Mouse (Mus musculus) thymus, postnatal 4 days (tissue): ENCODE results near the gene Smarcb1.
A peak's percentile ranks its signal among the peaks of the same experiment; 100 is the strongest.

ENCODE experiments used
- DNase-seq: peaks from one replicate; pipeline ENCODE4 v3.0.0; 2021

Smarcb1 gene

DNA sequence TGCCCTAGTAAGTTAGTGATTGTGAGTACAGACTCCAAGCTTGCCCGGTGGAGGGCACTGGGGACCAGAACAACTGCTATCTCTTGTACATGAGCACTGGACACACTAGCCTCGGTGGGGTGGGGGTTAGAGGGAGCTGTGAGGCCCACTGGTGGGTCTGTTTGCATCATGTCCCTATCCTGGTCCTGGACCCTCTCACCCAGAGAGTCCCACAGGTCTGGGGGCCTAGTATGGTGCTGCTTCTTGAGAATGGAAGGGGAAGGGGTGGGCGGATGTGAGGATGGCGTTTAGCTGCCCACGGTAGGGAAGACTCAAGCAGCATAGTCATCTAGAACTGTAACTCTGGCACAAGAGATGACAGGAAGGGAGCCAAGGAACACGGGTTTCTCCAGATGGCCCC is 66.6 kb downstream of the Smarcb1 start:
- DNase-seq: no peak

DNA sequence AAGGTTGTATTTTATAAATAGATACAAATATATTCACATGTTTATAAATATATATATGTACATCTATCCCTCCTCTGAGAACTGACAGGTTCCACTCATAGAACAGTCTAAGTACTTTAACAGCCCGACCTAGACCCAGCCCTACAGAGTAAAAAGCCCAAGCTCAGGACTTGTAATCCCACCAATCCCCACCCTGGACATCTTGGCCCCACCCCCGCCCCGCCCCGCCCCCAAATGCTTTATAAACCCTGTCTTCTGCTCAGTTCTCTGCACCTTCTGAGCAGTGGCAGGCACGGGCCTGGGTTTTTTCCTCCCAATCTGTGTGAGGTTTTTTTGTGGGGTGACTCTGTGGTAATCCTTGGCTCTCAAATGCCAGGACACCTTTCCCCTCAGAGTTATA is 67.3 kb downstream of the Smarcb1 start:
- DNase-seq: no peak

DNA sequence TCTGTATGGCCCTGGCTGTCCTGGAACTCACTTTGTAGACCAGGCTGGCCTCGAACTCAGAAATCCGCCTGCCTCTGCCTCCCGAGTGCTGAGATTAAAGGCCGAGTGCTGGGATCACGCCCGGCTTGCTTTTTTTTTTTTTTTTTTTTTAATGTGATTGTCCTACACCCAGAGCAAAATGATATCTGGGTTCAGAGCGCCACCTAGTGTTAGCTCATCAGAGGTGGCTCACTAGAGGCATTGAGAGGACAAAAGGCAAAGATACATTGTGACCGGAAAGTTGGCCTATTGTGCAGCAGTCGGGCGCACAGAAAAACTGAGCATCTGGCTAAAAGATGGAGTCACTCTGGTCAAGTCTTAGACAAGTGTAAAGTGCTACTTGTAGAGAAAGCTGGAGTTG is 68.0 kb downstream of the Smarcb1 start:
- DNase-seq: peak; percentile 90

DNA sequence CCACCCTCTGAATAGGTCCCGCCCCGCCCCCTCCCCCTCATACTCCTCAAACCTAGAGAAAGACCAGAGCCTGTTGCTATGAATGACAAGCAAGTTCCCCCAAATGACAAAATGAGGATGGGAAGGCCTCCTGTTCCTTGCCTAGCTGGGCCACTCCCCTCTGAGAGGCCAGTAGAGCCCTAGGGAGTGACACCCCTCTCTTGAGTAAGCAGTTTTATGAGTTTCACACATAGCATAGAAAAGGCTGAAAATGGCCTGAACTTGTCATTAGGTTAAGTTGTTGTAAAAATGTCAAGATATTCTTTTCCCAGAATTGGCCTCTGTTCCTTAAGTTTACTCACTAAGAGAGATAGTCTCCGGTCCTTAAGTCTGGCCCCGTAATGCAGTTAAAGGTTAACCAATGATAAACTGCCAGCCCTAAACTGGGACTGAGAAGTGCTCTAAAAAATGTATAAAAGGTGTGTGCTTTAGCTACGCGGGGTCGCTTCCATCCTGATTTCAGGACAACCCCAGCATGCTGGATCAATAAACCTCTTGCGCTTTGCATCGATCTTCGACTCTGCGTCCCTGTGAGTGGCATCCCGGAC is 68.8 kb downstream of the Smarcb1 start:
- no peak for DNase-seq

GRCm38 (mm10) chr10:75851681-75852080 is 69.7 kb downstream of the Smarcb1 start:
- DNase-seq: no peak

DNA sequence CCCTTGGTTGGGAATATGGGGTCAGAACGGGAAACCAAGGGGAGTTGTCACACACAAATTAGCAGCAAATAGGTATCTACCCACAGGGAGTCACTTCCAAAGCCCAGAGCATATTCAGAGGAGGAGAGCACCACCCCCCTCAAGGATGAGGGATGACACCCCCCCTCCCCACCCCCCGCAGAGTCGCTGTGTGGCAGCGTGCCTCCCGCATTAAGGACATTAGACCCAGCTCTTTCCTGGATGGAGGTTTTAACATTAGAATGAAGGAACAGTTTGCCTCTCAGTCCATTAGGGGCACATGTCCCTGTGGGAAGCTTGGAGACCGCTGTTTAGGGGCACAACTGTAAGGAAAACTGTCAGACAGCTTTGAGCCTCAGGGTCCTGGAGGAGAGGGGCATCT is 70.3 kb downstream of the Smarcb1 start:
- no peak for DNase-seq

DNA sequence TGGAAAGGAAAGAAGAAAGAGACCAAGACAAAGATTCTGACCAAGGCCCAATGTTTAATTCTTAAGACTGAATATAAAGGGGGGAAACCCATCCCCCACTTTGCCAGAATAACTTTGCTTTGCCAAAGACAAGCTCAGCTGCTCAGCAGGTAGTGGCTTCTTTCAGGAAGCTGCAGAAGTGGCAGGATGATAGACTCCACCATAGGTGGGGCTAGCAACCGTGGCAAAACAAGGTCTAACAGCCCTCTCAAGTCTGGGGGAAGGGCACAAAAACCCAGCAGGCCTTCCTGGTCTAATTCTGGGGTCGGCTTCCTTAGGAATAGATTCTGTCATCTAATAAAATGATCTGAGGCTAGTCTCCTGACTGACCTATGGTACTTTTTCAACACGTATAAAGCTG is 73.0 kb downstream of the Smarcb1 start:
- DNase-seq: no peak
